Mouse (Mus musculus) midbrain, embryonic 13.5 days (tissue): ENCODE results near the gene Eif5. TPM values are rescaled to one million over a fixed set of nuclear protein-coding genes. Genes with fewer than 3 reads are reported as not detected.

Source experiments
- ATAC-seq: fragments of 200-750 bp; cut with Nextera tagmentation; 2 replicates; pipeline ENCODE4 v1.8.0; 2017; ENCODE audit warnings: mild to moderate bottlenecking, moderate TSS enrichment, moderate library complexity
- H3K27ac ChIP-seq: fragments of 300-500 bp; sonication (generic); 2 replicates; pipeline ENCODE4 v1.5.1; 2015; ENCODE audit warnings: inconsistent platforms, mild to moderate bottlenecking, moderate library complexity
- H3K27me3 ChIP-seq: fragments of 300-500 bp; sonication (generic); 2 replicates; pipeline ENCODE4 v1.6.1; 2015; ENCODE audit warnings: mild to moderate bottlenecking, inconsistent platforms
- H3K36me3 ChIP-seq: fragments of 300-500 bp; sonication (generic); 2 replicates; pipeline ENCODE4 v1.6.1; 2015; ENCODE audit warnings: mild to moderate bottlenecking, inconsistent platforms
- H3K4me1 ChIP-seq: fragments of 300-500 bp; sonication (generic); replicated peaks from 2 replicates; pipeline ENCODE4 v1.6.1; 2015; ENCODE audit warnings: inconsistent platforms
- H3K4me2 ChIP-seq: fragments of 300-500 bp; sonication (generic); replicated peaks from 2 replicates; pipeline ENCODE4 v1.6.1; 2015; ENCODE audit warnings: moderate library complexity, mild to moderate bottlenecking, inconsistent platforms
- H3K4me3 ChIP-seq: fragments of 300-500 bp; sonication (generic); replicated peaks from 2 replicates; pipeline ENCODE4 v1.5.1; 2015; ENCODE audit warnings: mild to moderate bottlenecking, inconsistent platforms
- H3K9ac ChIP-seq: fragments of 300-500 bp; sonication (generic); replicated peaks from 2 replicates; pipeline ENCODE4 v1.6.1; 2015; ENCODE audit warnings: mild to moderate bottlenecking, inconsistent platforms
- H3K9me3 ChIP-seq: fragments of 300-500 bp; sonication (generic); 2 replicates; pipeline ENCODE4 v1.6.1; 2016; ENCODE audit warnings: mild to moderate bottlenecking, inconsistent platforms
- WGBS: fragments of 180-500 bp; shearing (Covaris S2); methylation state at CpG from one replicate; pipeline ENCODE4 v1.1.7; 2015; 5-methylcytosine and 5-hydroxymethylcytosine counted together
- polyA plus RNA-seq: library from polyadenylated mRNA; unstranded; fragments of >200 nt; fragmentation: Nextera tagmentation; extraction: Ambion mirVana; gene quantifications from 2 replicates; pipeline ENCODE4 v1.2.1, GENCODE M21; 2015

Eif5 gene
- polyA plus RNA-seq, 1 experiment from 2014 or later = 593 TPM

- Histone ChIP-seq H3K9me3 (no peaks in the 10 kb centered on the region), H3K9ac (peak within 1 kb of the TSS; percentile 99), H3K4me1 (peaks cover 33% of the 10 kb centered on the region), H3K4me3 (peak within 1 kb of the TSS; percentile 100), H3K4me2 (peak within 1 kb of the TSS; percentile 83), H3K36me3 (0 out of 2 replicates have a peak, but pooled peaks cover 4% of the 10 kb centered on the region), H3K27me3 (no peaks in the 10 kb centered on the region), H3K27ac (peak within 1 kb of the TSS; percentile 98)
- peak; percentile 99 for ATAC-seq
- under 1% methylated on average over 65 of the region's 75 CpGs for WGBS
These were observed 36.5 kb downstream of the Eif5 start, which contains the start of gene Mark3 for GRCm38 (mm10) chr12:111574074-111574886. TSS of gene Mark3 (plus strand) at chr12:111574523.

GRCm38 (mm10) chr12:111574887-111575838, 37.3 kb downstream of the Eif5 start:
- Histone ChIP-seq H3K4me2 (peak overlapping the region; percentile 83), H3K27ac (peak overlapping the region; percentile 98), H3K27me3 (no peaks in the 10 kb centered on the region), H3K9me3 (no peaks in the 10 kb centered on the region), H3K9ac (peak overlapping the region; percentile 99), H3K4me1 (peaks cover 33% of the 10 kb centered on the region), H3K4me3 (peak overlapping the region; percentile 100), H3K36me3 (0 out of 2 replicates have a peak, but pooled peaks cover 4% of the 10 kb centered on the region)
- peak; percentile 19 for ATAC-seq
- WGBS = under 1% methylated on average over 58 of the region's 58 CpGs

GRCm38 (mm10) chr12:111583058-111583457, 45.2 kb downstream of the Eif5 start:
- Histone ChIP-seq H3K4me2 (no peak overlapping the region), H3K9me3 (no peaks in the 10 kb centered on the region), H3K27ac (no peak overlapping the region), H3K4me3 (no peak overlapping the region), H3K9ac (no peak overlapping the region), H3K36me3 (0 out of 2 replicates have a peak, but pooled peaks cover 3% of the 10 kb centered on the region), H3K27me3 (no peaks in the 10 kb centered on the region), H3K4me1 (peaks cover 16% of the 10 kb centered on the region; the same call in 1 of the 2 replicates)
- ATAC-seq = no peak
- WGBS = 90% methylated on average over 1 of the region's 1 CpGs

- WGBS = 92% methylated on average over 1 of the region's 1 CpGs
- Histone ChIP-seq H3K27me3 (no peaks in the 10 kb centered on the region), H3K4me2 (no peak overlapping the region), H3K36me3 (0 out of 2 replicates have a peak, but pooled peaks cover 3% of the 10 kb centered on the region), H3K9ac (no peak overlapping the region), H3K4me3 (no peak overlapping the region), H3K27ac (no peak overlapping the region), H3K9me3 (no peaks in the 10 kb centered on the region), H3K4me1 (peaks cover 17% of the 10 kb centered on the region; the same call in 1 of the 2 replicates)
- no peak for ATAC-seq
These were observed 46.6 kb downstream of the Eif5 start for GRCm38 (mm10) chr12:111584401-111584800.

- Histone ChIP-seq H3K4me2 (no peak overlapping the region), H3K36me3 (0 out of 2 replicates have a peak, but pooled peaks cover 3% of the 10 kb centered on the region), H3K27ac (no peak overlapping the region), H3K4me3 (no peak overlapping the region), H3K9me3 (no peaks in the 10 kb centered on the region), H3K4me1 (peaks cover 17% of the 10 kb centered on the region; the same call in 1 of the 2 replicates), H3K9ac (no peak overlapping the region), H3K27me3 (no peaks in the 10 kb centered on the region)
- 87% methylated on average over 12 of the region's 12 CpGs for WGBS
- ATAC-seq = no peak
These were observed 49.4 kb downstream of the Eif5 start for GRCm38 (mm10) chr12:111587252-111587651.

GRCm38 (mm10) chr12:111592407-111593021, 54.7 kb downstream of the Eif5 start:
- H3K27ac ChIP-seq = no peak overlapping the region
- 91% methylated on average over 14 of the region's 14 CpGs for WGBS
- H3K4me3 ChIP-seq = no peak overlapping the region
- H3K4me1 ChIP-seq = peaks cover 5% of the 10 kb centered on the region; the same call in 1 of the 2 replicates
- H3K9me3 ChIP-seq = no peaks in the 10 kb centered on the region
- peaks cover 45% of the 10 kb centered on the region for H3K36me3 ChIP-seq
- no peaks in the 10 kb centered on the region for H3K27me3 ChIP-seq
- ATAC-seq = no peak
- no peak overlapping the region for H3K4me2 ChIP-seq
- H3K9ac ChIP-seq = 0 out of 2 replicates have a peak overlapping the region, but pooled peaks have one; percentile 25

- no peak for ATAC-seq
- WGBS = 70% methylated on average over 2 of the region's 2 CpGs
- Histone ChIP-seq H3K9ac (no peak overlapping the region), H3K4me2 (no peak overlapping the region), H3K4me1 (no peaks in the 10 kb centered on the region), H3K36me3 (peaks cover 53% of the 10 kb centered on the region), H3K9me3 (no peaks in the 10 kb centered on the region), H3K4me3 (no peak overlapping the region), H3K27ac (no peak overlapping the region), H3K27me3 (no peaks in the 10 kb centered on the region)
These were observed 56.0 kb downstream of the Eif5 start for GRCm38 (mm10) chr12:111593775-111594174.

Other genes with a start within 250 kb of the Eif5 start
- gene Cdc42bpb, start 160.3 kb upstream of the Eif5 start, polyA plus RNA-seq = 37.7 and 39.8 TPM in 2 replicates
- gene Lbhd2, start 131.2 kb upstream of the Eif5 start, polyA plus RNA-seq = 0.32 TPM in 1 of 2 replicates, not detected in the other
- gene Exoc3l4, start 121.0 kb upstream of the Eif5 start, polyA plus RNA-seq = 2.0 and 2.4 TPM in 2 replicates
- 0.28 and 1.3 TPM in 2 replicates for gene Tnfaip2, start 95.5 kb upstream of the Eif5 start, polyA plus RNA-seq
- 0.81 and 0.98 TPM in 2 replicates for gene Gm266, start 52.2 kb upstream of the Eif5 start, polyA plus RNA-seq
- gene Mark3, start 36.5 kb downstream of the Eif5 start, polyA plus RNA-seq = 49.2 and 57.2 TPM in 2 replicates
- gene Ckb, start 134.3 kb downstream of the Eif5 start, polyA plus RNA-seq = 1,952 and 2,005 TPM in 2 replicates
- 9.0 and 9.4 TPM in 2 replicates for gene Trmt61a, start 140.1 kb downstream of the Eif5 start, polyA plus RNA-seq
- gene Bag5, start 175.2 kb downstream of the Eif5 start, polyA plus RNA-seq = 63.9 and 68.2 TPM in 2 replicates
- 59.5 and 59.6 TPM in 2 replicates for gene Apopt1, start 175.2 kb downstream of the Eif5 start, polyA plus RNA-seq
- 545 and 546 TPM in 2 replicates for gene Klc1, start 220.8 kb downstream of the Eif5 start, polyA plus RNA-seq